Mouse (Mus musculus) heart, embryonic 16.5 days (tissue): ENCODE results near the gene Mob2. TPM values are rescaled to one million over a fixed set of nuclear protein-coding genes. Genes with fewer than 3 reads are reported as not detected.

Experiments
- ATAC-seq: fragments of 200-750 bp; cut with Nextera tagmentation; replicated peaks from 2 replicates; pipeline ENCODE4 v1.8.0; 2017; ENCODE audit warnings: moderate number of reproducible peaks; ENCODE audit not compliant: insufficient read depth, low FRiP score; ENCODE audit errors: extremely low read depth
- H3K27ac ChIP-seq: fragments of 300-500 bp; sonication (generic); 2 replicates; pipeline ENCODE4 v1.5.1; 2014; ENCODE audit warnings: mild to moderate bottlenecking, low read length, control low read depth, moderate library complexity
- H3K27me3 ChIP-seq: fragments of 300-500 bp; sonication (generic); 2 replicates; pipeline ENCODE4 v1.6.1; 2014; ENCODE audit warnings: low read length, mixed read lengths; ENCODE audit not compliant: control insufficient read depth, insufficient read depth
- H3K36me3 ChIP-seq: fragments of 300-500 bp; sonication (generic); 2 replicates; pipeline ENCODE4 v1.6.1; 2014; ENCODE audit not compliant: control insufficient read depth, insufficient read depth
- H3K4me1 ChIP-seq: fragments of 300-500 bp; sonication (generic); 2 replicates; pipeline ENCODE4 v1.6.1; 2014; ENCODE audit warnings: low read length, mixed read lengths; ENCODE audit not compliant: control insufficient read depth, insufficient read depth
- H3K4me2 ChIP-seq: fragments of 300-500 bp; sonication (generic); 2 replicates; pipeline ENCODE4 v1.6.1; 2014; ENCODE audit warnings: low read depth, mild to moderate bottlenecking, control low read depth, low read length
- H3K4me3 ChIP-seq: fragments of 300-500 bp; sonication (generic); 2 replicates; pipeline ENCODE4 v1.5.1; 2014; ENCODE audit warnings: mild to moderate bottlenecking, control low read depth, low read length
- H3K9ac ChIP-seq: fragments of 300-500 bp; sonication (generic); 2 replicates; pipeline ENCODE4 v1.6.1; 2014; ENCODE audit warnings: low read length, control low read depth
- H3K9me3 ChIP-seq: fragments of 300-500 bp; sonication (generic); replicated peaks from 2 replicates; pipeline ENCODE4 v1.6.1; 2016; ENCODE audit warnings: low read length; ENCODE audit not compliant: control insufficient read depth
- WGBS: fragments of 180-500 bp; shearing (Covaris S2); extraction: QIAGEN DNeasy Blood & Tissue Kit; methylation state at CpG from one replicate; pipeline ENCODE4 v1.1.7; 2014; 5-methylcytosine and 5-hydroxymethylcytosine counted together
- polyA plus RNA-seq: library from polyadenylated mRNA; unstranded; fragments of >200 nt; fragmentation: Nextera tagmentation; extraction: Ambion mirVana; gene quantifications from 2 replicates; pipeline ENCODE4 v1.2.1, GENCODE M21; 2015

Mob2 gene
- polyA plus RNA-seq, 1 experiment from 2014 or later: 56.3 TPM

- Histone ChIP-seq H3K27ac (no peak overlapping the region), H3K4me1 (peaks cover 26% of the 10 kb centered on the region), H3K36me3 (peaks cover 15% of the 10 kb centered on the region), H3K9ac (no peak overlapping the region), H3K9me3 (no peaks in the 10 kb centered on the region), H3K4me2 (no peak overlapping the region), H3K4me3 (no peak overlapping the region), H3K27me3 (peaks cover 14% of the 10 kb centered on the region)
- ATAC-seq: no peak
- 62% methylated on average over 16 of the region's 16 CpGs for WGBS
Measured at GRCm38 (mm10) chr7:142082607-142083006, 21.7 kb upstream of the Mob2 start.

DNA sequence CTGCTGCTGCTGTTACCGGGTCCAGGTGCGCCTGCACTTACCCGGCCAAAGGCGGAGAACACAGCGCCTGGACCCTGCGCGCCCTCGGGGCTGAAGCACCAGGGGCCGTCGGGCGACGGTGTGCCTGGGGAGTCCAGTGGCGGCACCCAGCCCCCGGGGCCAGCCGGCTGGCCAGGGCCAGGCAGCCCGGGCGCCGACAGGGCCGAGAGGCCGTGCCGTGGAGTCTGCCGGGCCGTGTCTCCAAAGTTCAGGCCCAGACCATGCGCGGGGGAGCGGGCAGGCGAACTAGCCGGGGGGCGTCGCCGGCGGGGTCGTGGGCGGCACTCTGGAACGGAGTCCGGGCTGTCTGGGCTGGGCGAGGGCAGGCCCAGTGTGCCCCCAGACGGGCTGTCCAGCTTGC lies 21.3 kb upstream of the Mob2 start:
- H3K4me2 ChIP-seq: no peak overlapping the region
- H3K36me3 ChIP-seq: peaks cover 15% of the 10 kb centered on the region
- WGBS: 37% methylated on average over 38 of the region's 38 CpGs
- ATAC-seq: no peak
- H3K9ac ChIP-seq: no peak overlapping the region; the same call in 1 of the 2 replicates
- no peak overlapping the region for H3K4me3 ChIP-seq
- H3K4me1 ChIP-seq: peaks cover 30% of the 10 kb centered on the region
- H3K9me3 ChIP-seq: no peaks in the 10 kb centered on the region
- H3K27ac ChIP-seq: no peak overlapping the region
- H3K27me3 ChIP-seq: peaks cover 14% of the 10 kb centered on the region

GRCm38 (mm10) chr7:142081736-142082135 lies 20.9 kb upstream of the Mob2 start:
- Histone ChIP-seq H3K4me1 (peaks cover 34% of the 10 kb centered on the region), H3K4me3 (no peak overlapping the region), H3K4me2 (no peak overlapping the region), H3K9ac (no peak overlapping the region), H3K9me3 (no peaks in the 10 kb centered on the region), H3K27me3 (peaks cover 14% of the 10 kb centered on the region), H3K36me3 (peaks cover 15% of the 10 kb centered on the region), H3K27ac (no peak overlapping the region)
- 60% methylated on average over 14 of the region's 17 CpGs for WGBS
- ATAC-seq: no peak

DNA sequence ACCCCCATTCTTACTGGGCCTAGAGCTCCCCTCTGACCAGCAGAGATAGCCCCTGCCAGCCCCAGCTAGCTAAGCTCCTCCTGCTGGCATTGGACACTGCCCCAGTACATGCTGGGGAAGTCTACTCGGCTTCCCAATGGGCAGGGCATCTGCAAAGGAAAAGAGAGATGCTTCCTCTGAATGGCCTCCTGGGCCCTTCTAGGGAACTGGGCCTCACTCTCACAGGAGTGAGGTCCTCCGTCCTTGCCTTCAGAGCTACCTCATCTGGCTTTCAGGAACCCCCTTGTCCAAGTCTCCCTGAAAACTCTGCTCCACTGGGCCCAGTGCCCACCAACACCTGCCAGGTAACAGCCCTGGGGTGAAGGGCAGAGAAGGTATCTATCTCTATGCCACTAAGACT lies 20.0 kb upstream of the Mob2 start:
- no peak overlapping the region for H3K9ac ChIP-seq
- no peak overlapping the region for H3K27ac ChIP-seq
- ATAC-seq: no peak
- H3K9me3 ChIP-seq: no peaks in the 10 kb centered on the region
- no peak overlapping the region for H3K4me2 ChIP-seq
- no peak overlapping the region for H3K4me3 ChIP-seq
- WGBS: 67% methylated on average over 2 of the region's 2 CpGs
- H3K4me1 ChIP-seq: peaks cover 34% of the 10 kb centered on the region
- H3K36me3 ChIP-seq: peaks cover 15% of the 10 kb centered on the region
- H3K27me3 ChIP-seq: peaks cover 14% of the 10 kb centered on the region

GRCm38 (mm10) chr7:142079365-142079764 lies 18.5 kb upstream of the Mob2 start:
- Histone ChIP-seq H3K4me3 (no peak overlapping the region), H3K27ac (no peak overlapping the region), H3K4me1 (peaks cover 22% of the 10 kb centered on the region), H3K9me3 (no peaks in the 10 kb centered on the region), H3K27me3 (peaks cover 14% of the 10 kb centered on the region), H3K4me2 (no peak overlapping the region), H3K36me3 (peaks cover 10% of the 10 kb centered on the region), H3K9ac (no peak overlapping the region)
- WGBS: 60% methylated on average over 5 of the region's 5 CpGs
- no peak for ATAC-seq

DNA sequence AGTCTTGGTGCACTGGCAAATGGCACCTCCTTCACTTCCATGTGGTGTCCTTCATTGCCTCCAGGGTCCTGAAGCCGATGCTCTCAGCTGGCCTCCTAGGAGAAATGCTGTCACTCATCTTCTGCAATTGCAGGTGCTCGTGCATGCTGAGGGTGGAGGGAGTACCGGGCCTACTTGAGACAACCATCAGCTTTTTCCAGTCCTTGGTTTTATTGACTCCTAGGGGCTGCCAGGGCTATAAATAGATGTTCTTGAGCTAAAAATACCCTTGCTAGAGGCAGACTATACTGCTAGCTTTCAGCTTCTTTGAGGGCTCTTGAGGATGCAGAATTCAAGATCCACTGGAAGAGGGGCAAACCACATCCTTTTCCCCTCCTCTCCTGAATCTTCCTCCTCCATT lies 16.3 kb upstream of the Mob2 start:
- H3K4me3 ChIP-seq: no peak overlapping the region
- H3K9me3 ChIP-seq: no peaks in the 10 kb centered on the region
- WGBS: 44% methylated on average over 3 of the region's 3 CpGs
- H3K4me2 ChIP-seq: no peak overlapping the region
- H3K27ac ChIP-seq: peak overlapping the region; percentile 55; the same call in 1 of the 2 replicates
- ATAC-seq: no peak
- H3K9ac ChIP-seq: no peak overlapping the region
- peaks cover 16% of the 10 kb centered on the region for H3K4me1 ChIP-seq
- peaks cover 1% of the 10 kb centered on the region for H3K27me3 ChIP-seq
- H3K36me3 ChIP-seq: peaks cover 3% of the 10 kb centered on the region; the same call in 1 of the 2 replicates

- Histone ChIP-seq H3K4me3 (no peak overlapping the region), H3K27ac (no peak overlapping the region), H3K4me1 (peaks cover 18% of the 10 kb centered on the region), H3K9me3 (no peaks in the 10 kb centered on the region), H3K27me3 (no peaks in the 10 kb centered on the region; the same call in 1 of the 2 replicates), H3K4me2 (no peak overlapping the region), H3K36me3 (no peaks in the 10 kb centered on the region), H3K9ac (no peak overlapping the region)
- ATAC-seq: no peak
- WGBS: 57% methylated on average over 8 of the region's 8 CpGs
Measured at GRCm38 (mm10) chr7:142074146-142074886, 13.5 kb upstream of the Mob2 start.

DNA sequence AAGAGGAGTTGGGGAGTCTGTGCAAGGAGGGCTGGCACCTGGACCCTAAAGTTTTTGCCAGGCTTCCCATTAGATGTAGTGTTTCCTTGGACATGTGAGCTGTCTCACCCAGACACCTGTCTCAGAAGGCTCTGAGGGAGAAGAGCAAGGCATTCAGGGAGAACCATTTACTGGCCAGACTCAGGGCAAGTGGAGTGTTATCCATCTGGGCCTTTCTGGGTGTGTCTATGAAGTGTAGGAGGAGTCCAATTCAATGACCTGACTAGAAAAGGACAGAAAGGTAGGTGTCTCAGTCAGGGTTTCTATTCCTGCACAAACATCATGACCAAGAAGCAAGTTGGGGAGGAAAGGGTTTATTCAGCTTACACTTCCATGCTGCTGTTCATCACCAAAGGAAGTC lies 10.9 kb upstream of the Mob2 start:
- Histone ChIP-seq H3K27me3 (no peaks in the 10 kb centered on the region; the same call in 1 of the 2 replicates), H3K36me3 (no peaks in the 10 kb centered on the region), H3K27ac (no peak overlapping the region), H3K4me1 (peaks cover 8% of the 10 kb centered on the region; the same call in 1 of the 2 replicates), H3K9me3 (no peaks in the 10 kb centered on the region), H3K4me2 (no peak overlapping the region), H3K9ac (no peak overlapping the region), H3K4me3 (no peak overlapping the region)
- ATAC-seq: no peak

DNA sequence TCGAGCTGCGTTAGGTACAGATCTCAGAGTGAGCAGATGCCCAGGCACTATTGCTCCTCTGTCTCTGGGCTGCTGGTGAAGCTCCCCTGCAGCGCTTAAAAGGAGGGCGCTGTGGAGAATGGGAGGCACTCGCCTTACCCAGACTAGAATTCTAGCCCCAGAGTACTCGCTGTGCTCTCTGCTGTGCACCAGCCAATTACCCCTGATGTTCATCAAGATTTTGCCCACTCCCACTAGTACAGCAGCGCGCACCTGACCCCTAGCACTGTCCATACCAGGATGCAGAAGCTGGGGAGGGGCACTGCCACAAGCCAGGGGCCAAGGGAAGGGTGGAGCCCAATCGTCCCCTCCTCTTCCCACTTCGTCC lies 10.3 kb upstream of the Mob2 start:
- Histone ChIP-seq H3K4me2 (peak overlapping the region; percentile 42), H3K27ac (no peak overlapping the region), H3K9me3 (no peaks in the 10 kb centered on the region), H3K36me3 (no peaks in the 10 kb centered on the region), H3K4me1 (peaks cover 8% of the 10 kb centered on the region; the same call in 1 of the 2 replicates), H3K9ac (no peak overlapping the region), H3K4me3 (0 out of 2 replicates have a peak overlapping the region, but pooled peaks have one; percentile 4), H3K27me3 (no peaks in the 10 kb centered on the region; the same call in 1 of the 2 replicates)
- 7% methylated on average over 10 of the region's 10 CpGs for WGBS
- ATAC-seq: no peak
